Mouse (Mus musculus): ENCODE results near the gene Podxl. TPM values are rescaled to one million over a fixed set of nuclear protein-coding genes. Genes with fewer than 3 reads are reported as not detected.

Podxl gene
- polyA plus RNA-seq, 1 experiment from 2014 or later: 20.8 TPM

DNA sequence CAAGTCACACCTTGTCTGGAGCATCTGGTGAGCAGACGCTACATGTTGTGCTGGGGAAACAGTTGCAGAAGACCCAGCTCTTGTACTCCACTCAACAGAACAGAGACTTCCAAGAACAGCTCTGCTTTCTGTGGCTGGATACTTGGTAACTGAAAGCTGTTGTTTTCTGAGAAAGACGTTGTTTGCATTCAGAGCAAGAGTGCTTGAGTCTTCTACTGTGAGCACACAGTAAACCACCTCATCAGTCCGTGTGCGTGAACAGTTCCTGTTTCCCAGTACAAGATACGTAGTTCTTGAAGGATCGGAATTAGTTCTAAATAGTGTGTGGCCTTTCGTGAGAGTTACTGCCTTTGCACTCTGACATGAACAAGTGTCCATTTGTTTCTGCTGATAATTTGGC, 73.8 kb downstream of the Podxl start:
- no peak overlapping the region for H3K4me2 ChIP-seq (replicated peaks; ENCODE audit: low read depth, low read length)
- H3K4me1 ChIP-seq (ENCODE audit: control insufficient read depth, insufficient read depth, low read length): no peaks in the 10 kb centered on the region
- H3K4me3 ChIP-seq (ENCODE audit: low read depth, low read length): no peak overlapping the region
- H3K27me3 ChIP-seq (ENCODE audit: control insufficient read depth, insufficient read depth, low read length): no peaks in the 10 kb centered on the region
- H3K36me3 ChIP-seq (ENCODE audit: control insufficient read depth, insufficient read depth, low read length): peaks cover 16% of the 10 kb centered on the region
- H3K9ac ChIP-seq (replicated peaks; ENCODE audit: low read depth, low read length): no peak overlapping the region
- no peaks in the 10 kb centered on the region for H3K9me3 ChIP-seq (ENCODE audit: control insufficient read depth, low read depth, low read length)
- no peak overlapping the region for H3K27ac ChIP-seq (ENCODE audit: low read length)
- ATAC-seq (ENCODE audit: insufficient number of reproducible peaks, insufficient read depth, low FRiP score, low read depth): no peak
- WGBS: 93% methylated on average over 7 of the region's 7 CpGs

DNA sequence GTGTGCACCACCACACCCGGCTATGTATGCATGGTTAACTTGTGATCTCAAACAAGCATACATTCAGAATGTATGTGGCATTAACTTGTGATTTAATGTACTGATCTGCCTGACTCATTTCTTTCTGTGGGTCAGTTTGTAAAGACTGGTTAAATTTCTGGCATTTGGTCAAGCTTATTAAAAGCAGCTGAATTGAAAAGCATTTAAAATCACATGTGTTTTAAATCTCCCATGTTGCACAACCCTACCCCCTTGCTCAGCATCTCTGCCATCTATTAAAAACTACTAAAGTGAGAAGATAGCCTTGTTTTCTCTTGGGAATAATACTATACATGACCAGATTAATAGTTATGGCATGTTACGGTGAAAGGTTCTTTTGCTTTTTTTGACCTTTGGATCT, 77.2 kb downstream of the Podxl start:
- Histone ChIP-seq H3K9me3 (ENCODE audit: control insufficient read depth, low read depth, low read length) (no peaks in the 10 kb centered on the region), H3K27ac (ENCODE audit: low read length) (no peak overlapping the region), H3K36me3 (ENCODE audit: control insufficient read depth, insufficient read depth, low read length) (peaks cover 8% of the 10 kb centered on the region; the same call in 1 of the 2 replicates), H3K4me2 (replicated peaks; ENCODE audit: low read depth, low read length) (no peak overlapping the region), H3K27me3 (ENCODE audit: control insufficient read depth, insufficient read depth, low read length) (no peaks in the 10 kb centered on the region), H3K9ac (replicated peaks; ENCODE audit: low read depth, low read length) (no peak overlapping the region), H3K4me3 (ENCODE audit: low read depth, low read length) (no peak overlapping the region), H3K4me1 (ENCODE audit: control insufficient read depth, insufficient read depth, low read length) (no peaks in the 10 kb centered on the region)
- ATAC-seq (ENCODE audit: insufficient number of reproducible peaks, insufficient read depth, low FRiP score, low read depth): no peak
- WGBS: 91% methylated on average over 2 of the region's 2 CpGs

DNA sequence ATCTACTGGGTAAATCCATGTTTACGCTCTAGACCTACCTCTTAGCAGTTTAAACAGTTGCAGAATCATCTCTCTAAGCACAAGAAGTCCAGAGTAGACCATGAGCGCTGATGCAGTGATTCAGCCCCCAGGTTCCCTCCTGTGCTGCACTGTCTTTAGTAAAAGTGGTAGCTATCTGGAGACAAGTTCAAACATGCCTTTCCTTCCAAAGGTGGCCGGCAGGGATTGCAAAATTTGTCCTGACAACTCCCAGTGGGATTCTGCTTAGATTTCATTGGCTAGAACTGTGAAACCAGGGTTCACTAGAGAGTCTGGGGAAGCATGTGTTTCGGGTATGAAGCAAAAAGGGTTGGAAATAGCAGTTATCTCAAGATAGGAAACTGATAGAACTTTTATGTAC, 83.8 kb downstream of the Podxl start:
- no peak for ATAC-seq (ENCODE audit: insufficient number of reproducible peaks, insufficient read depth, low FRiP score, low read depth)
- 83% methylated on average over 4 of the region's 4 CpGs for WGBS
- no peaks in the 10 kb centered on the region for H3K27me3 ChIP-seq (ENCODE audit: control insufficient read depth, insufficient read depth, low read length)

GRCm38 (mm10) chr6:31478221-31478620, 85.6 kb downstream of the Podxl start:
- no peak overlapping the region for H3K4me2 ChIP-seq (replicated peaks; ENCODE audit: low read depth, low read length)
- no peak overlapping the region for H3K27ac ChIP-seq (ENCODE audit: low read length)
- no peaks in the 10 kb centered on the region for H3K4me1 ChIP-seq (ENCODE audit: control insufficient read depth, insufficient read depth, low read length)
- 72% methylated on average over 4 of the region's 4 CpGs for WGBS
- no peak for ATAC-seq (ENCODE audit: insufficient number of reproducible peaks, insufficient read depth, low FRiP score, low read depth)
- H3K9ac ChIP-seq (replicated peaks; ENCODE audit: low read depth, low read length): no peak overlapping the region
- H3K36me3 ChIP-seq (ENCODE audit: control insufficient read depth, insufficient read depth, low read length): peaks cover 18% of the 10 kb centered on the region; the same call in 1 of the 2 replicates
- no peak overlapping the region for H3K4me3 ChIP-seq (ENCODE audit: low read depth, low read length)
- H3K27me3 ChIP-seq (ENCODE audit: control insufficient read depth, insufficient read depth, low read length): no peaks in the 10 kb centered on the region
- H3K9me3 ChIP-seq (ENCODE audit: control insufficient read depth, low read depth, low read length): no peaks in the 10 kb centered on the region

More for the DNA sequence above, 83.8 kb downstream of the Podxl start:
- Histone ChIP-seq H3K4me3 (ENCODE audit: low read depth, low read length) (no peak overlapping the region), H3K27ac (ENCODE audit: low read length) (no peak overlapping the region), H3K9ac (replicated peaks; ENCODE audit: low read depth, low read length) (no peak overlapping the region), H3K9me3 (ENCODE audit: control insufficient read depth, low read depth, low read length) (no peaks in the 10 kb centered on the region), H3K4me2 (replicated peaks; ENCODE audit: low read depth, low read length) (no peak overlapping the region), H3K4me1 (ENCODE audit: control insufficient read depth, insufficient read depth, low read length) (no peaks in the 10 kb centered on the region), H3K36me3 (ENCODE audit: control insufficient read depth, insufficient read depth, low read length) (peaks cover 13% of the 10 kb centered on the region; the same call in 1 of the 2 replicates)

Other genes with a start within 250 kb of the Podxl start
- 178 and 186 TPM in 2 replicates for gene Mkln1, start 165.2 kb downstream of the Podxl start, polyA plus RNA-seq (2014; fragmentation: Nextera tagmentation; extraction: Ambion mirVana)